Mouse (Mus musculus): ENCODE results near the gene Gpx6.

DNA sequence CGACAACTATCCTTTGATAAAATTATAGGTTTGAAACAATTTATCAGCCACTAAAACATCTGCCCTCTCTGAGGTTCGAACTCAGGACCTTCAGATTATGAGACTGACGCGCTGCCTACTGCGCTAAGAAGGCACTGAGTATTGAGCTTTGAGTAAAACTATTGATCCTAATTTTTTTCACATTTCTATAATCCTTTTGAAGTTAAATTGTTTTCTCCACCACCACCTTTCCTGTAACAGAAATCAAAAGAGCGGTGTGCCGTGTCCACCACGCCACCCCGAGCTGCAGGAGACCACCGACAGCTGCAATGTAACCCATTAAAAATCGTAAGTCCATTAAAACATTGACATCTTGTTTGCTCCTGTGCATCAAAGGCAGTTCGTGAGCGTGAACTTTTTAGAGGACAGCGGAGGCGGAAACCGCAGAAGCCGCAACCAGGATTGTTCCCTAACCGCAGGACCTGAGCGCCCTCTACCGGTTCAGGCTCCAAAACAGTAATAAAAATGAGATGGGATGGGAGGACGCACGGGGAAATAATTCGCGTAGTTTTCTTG, 14.8 kb downstream of the Gpx6 start:
- TF ChIP-seq POLR2A (IDR thresholded peaks at IDR 0.05; ENCODE audit: borderline replicate concordance, extremely low read depth, insufficient read depth, insufficient read length, poor library complexity, severe bottlenecking) (no peak), CTCF (IDR thresholded peaks at IDR 0.05; ENCODE audit: borderline replicate concordance, extremely low read depth, insufficient read depth, insufficient read length) (peak; percentile 91)
